Mouse (Mus musculus) liver, adult 2 months (tissue): Measurements from ENCODE around the gene R3hdm1. TPM values are rescaled to one million over a fixed set of nuclear protein-coding genes. Genes with fewer than 3 reads are reported as not detected.
A peak's percentile ranks its signal among the peaks of the same experiment; 100 is the strongest.

Source experiments
- DNase-seq: peaks from one replicate; pipeline ENCODE4 v3.0.0-alpha.2; 2011; ENCODE audit warnings: low read depth, low spot score; ENCODE audit errors: extremely low read depth
- H3K27ac ChIP-seq: fragments of 200-500 bp; replicated peaks from 2 replicates; pipeline ENCODE4 v1.5.1; 2012; ENCODE audit warnings: low read depth, mild to moderate bottlenecking, control low read depth, inconsistent platforms, low read length; ENCODE audit not compliant: insufficient read depth
- H3K27me3 ChIP-seq: fragments of 200-500 bp; 2 replicates; pipeline ENCODE4 v1.6.1; 2012; ENCODE audit warnings: mild to moderate bottlenecking, moderate library complexity, low read length, inconsistent platforms; ENCODE audit not compliant: control insufficient read depth, insufficient read depth
- H3K36me3 ChIP-seq: fragments of 200-500 bp; 2 replicates; pipeline ENCODE4 v1.6.1; 2012; ENCODE audit warnings: low read length, inconsistent platforms; ENCODE audit not compliant: control insufficient read depth, insufficient read depth
- H3K4me1 ChIP-seq: fragments of 200-500 bp; 2 replicates; pipeline ENCODE4 v1.6.1; 2011; ENCODE audit warnings: low read length; ENCODE audit not compliant: control insufficient read depth, insufficient read depth
- H3K4me3 ChIP-seq: fragments of 200-500 bp; 2 replicates; pipeline ENCODE4 v1.5.1; 2011; ENCODE audit warnings: low read depth, mild to moderate bottlenecking, control low read depth, low read length, moderate library complexity; ENCODE audit not compliant: insufficient read depth
- H3K79me2 ChIP-seq: fragments of 200-500 bp; 2 replicates; pipeline ENCODE4 v1.6.1; 2012; ENCODE audit warnings: inconsistent platforms, mild to moderate bottlenecking, low read length, moderate library complexity; ENCODE audit not compliant: control insufficient read depth, insufficient read depth
- H3K9ac ChIP-seq: fragments of 200-500 bp; 2 replicates; pipeline ENCODE4 v1.6.1; 2012; ENCODE audit warnings: low read depth, mild to moderate bottlenecking, control low read depth, inconsistent platforms, low read length
- CTCF ChIP-seq: fragments of 200-500 bp; IDR thresholded peaks from 2 replicates; pipeline ENCODE4 v1.5.1; 2011; ENCODE audit warnings: low read depth, low read length, control low read depth
- POLR2A ChIP-seq: fragments of 200-500 bp; IDR thresholded peaks from 2 replicates; pipeline ENCODE4 v1.6.1; 2011; ENCODE audit warnings: low read length, control low read depth; ENCODE audit not compliant: insufficient read depth; ENCODE audit errors: extremely low read depth
- WGBS: fragments of 180-500 bp; shearing (Covaris S2); methylation state at CpG from one replicate; pipeline ENCODE4 v1.1.7; 2018; 5-methylcytosine and 5-hydroxymethylcytosine counted together
- polyA plus RNA-seq: library from polyadenylated mRNA; depleted of rRNA; stranded (reverse); fragments of >200 nt; gene quantifications from 2 replicates; pipeline ENCODE4 v1.2.3, GENCODE M21; 2012
- total RNA-seq: library from RNA; depleted of rRNA; stranded (reverse); fragments of >200 nt; gene quantifications from 2 replicates; pipeline ENCODE4 v1.2.3, GENCODE M21; 2014

Gene R3hdm1
- total and polyA plus RNA-seq, 2 experiments: 13.1 to 16.8 TPM

DNA sequence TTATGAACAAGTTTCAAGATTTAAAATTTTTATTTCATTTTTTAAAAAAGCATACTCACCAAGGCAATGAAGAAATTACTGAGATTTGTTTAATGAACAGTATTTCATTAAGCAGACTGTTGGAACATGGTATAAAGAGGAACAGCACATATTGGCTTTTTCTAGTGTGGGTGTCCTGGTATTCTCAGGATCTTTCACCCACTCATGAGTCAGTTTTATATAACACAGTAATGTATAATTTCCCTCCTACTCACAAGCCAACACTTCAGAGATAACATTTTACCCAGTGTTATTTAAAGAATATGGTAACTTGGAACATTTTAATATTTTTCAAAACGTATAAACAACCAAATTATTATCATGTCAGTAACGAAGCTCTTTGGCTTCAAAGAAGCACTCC, 25.3 kb upstream of the R3hdm1 start:
- no peak overlapping the region for H3K4me3 ChIP-seq
- no peaks in the 10 kb centered on the region for H3K36me3 ChIP-seq
- no peak for DNase-seq
- no peak overlapping the region for H3K27ac ChIP-seq
- peaks cover 20% of the 10 kb centered on the region for H3K4me1 ChIP-seq
- WGBS: 89% methylated on average over 2 of the region's 2 CpGs
- H3K27me3 ChIP-seq: no peaks in the 10 kb centered on the region
- H3K79me2 ChIP-seq: no peaks in the 10 kb centered on the region; the same call in 1 of the 2 replicates
- H3K9ac ChIP-seq: no peak overlapping the region
- TF ChIP-seq CTCF (no peak), POLR2A (no peak)

GRCm38 (mm10) chr1:128078646-128079045, 24.5 kb upstream of the R3hdm1 start:
- Histone ChIP-seq H3K9ac (no peak overlapping the region), H3K4me3 (no peak overlapping the region), H3K27me3 (no peaks in the 10 kb centered on the region), H3K36me3 (no peaks in the 10 kb centered on the region), H3K79me2 (no peaks in the 10 kb centered on the region; the same call in 1 of the 2 replicates), H3K4me1 (peaks cover 23% of the 10 kb centered on the region), H3K27ac (no peak overlapping the region)
- peak; percentile 47 for DNase-seq
- WGBS: 88% methylated on average over 1 of the region's 1 CpGs
- no peak for TF ChIP-seq POLR2A
- no peak for TF ChIP-seq CTCF

DNA sequence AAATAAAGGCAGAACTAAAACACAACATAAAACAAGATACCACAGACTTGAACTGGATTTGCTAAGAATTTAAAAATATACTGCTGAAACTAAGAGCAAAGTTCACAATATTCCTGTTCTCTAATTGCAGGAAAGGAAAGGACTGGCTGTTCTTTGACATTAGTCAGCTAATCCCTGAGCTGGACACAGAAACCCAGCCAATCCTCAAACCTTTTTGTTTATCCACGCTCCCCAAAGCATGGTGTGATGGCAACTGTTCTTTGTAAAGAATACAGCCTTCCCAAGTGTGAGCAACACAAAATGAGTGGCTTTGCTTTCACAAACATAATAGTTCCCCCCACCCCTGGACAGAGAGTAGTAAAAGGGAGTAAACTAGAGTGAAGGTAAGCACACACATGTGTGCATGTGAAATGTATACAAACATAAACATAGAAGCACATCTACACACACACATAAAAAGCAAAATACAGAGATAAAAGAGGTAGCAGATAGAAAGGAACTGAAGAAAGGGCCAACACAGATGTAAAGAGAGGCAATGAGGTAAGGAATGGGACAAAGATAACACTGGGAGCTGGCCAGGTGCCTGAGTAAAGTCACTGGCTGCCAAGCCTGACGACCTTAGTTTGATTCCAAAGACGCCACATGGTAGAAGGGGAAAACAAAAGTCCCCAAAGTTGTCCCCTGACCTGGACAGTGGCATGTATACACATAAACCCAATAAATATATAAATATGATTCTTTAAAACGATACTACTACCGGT, 22.0 kb upstream of the R3hdm1 start:
- no peaks in the 10 kb centered on the region for H3K27me3 ChIP-seq
- H3K4me3 ChIP-seq: no peak overlapping the region
- peaks cover 18% of the 10 kb centered on the region for H3K4me1 ChIP-seq
- DNase-seq: peak; percentile 80
- WGBS: 25% methylated on average over 5 of the region's 5 CpGs
- no peaks in the 10 kb centered on the region; the same call in 1 of the 2 replicates for H3K79me2 ChIP-seq
- H3K9ac ChIP-seq: no peak overlapping the region
- no peak for TF ChIP-seq CTCF
- no peak for TF ChIP-seq POLR2A
- peak overlapping the region; percentile 79 for H3K27ac ChIP-seq
- H3K36me3 ChIP-seq: no peaks in the 10 kb centered on the region

- H3K27me3 ChIP-seq: no peaks in the 10 kb centered on the region
- WGBS: 87% methylated on average over 7 of the region's 7 CpGs
- no peaks in the 10 kb centered on the region for H3K36me3 ChIP-seq
- no peak overlapping the region for H3K9ac ChIP-seq
- no peak overlapping the region for H3K4me3 ChIP-seq
- no peak overlapping the region; the same call in 1 of the 2 replicates for H3K27ac ChIP-seq
- TF ChIP-seq POLR2A: no peak
- TF ChIP-seq CTCF: no peak
- peaks cover 18% of the 10 kb centered on the region for H3K4me1 ChIP-seq
- H3K79me2 ChIP-seq: no peaks in the 10 kb centered on the region; the same call in 1 of the 2 replicates
- DNase-seq: no peak
These were observed 21.2 kb upstream of the R3hdm1 start for GRCm38 (mm10) chr1:128081873-128082272.

DNA sequence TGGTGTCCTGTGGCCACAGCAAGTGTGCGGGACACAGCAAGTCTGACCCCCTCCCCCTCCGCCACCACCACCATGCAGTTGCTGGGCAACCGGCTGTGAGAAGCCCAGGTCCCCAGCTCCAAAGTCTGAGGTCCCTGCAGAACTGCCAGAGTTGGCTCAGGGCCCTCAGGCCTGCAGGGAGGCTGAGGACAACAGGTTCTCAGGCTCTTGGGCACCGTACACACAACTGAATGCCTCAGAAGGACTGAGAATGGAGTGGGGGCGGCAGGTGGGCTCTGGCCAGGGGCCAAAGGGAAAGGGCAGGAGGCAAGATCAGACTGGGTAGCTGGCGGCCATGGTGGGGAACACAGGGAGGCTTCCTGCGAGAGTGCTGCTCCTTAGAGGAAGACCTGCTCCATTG, 20.3 kb upstream of the R3hdm1 start:
- H3K27ac ChIP-seq: peak overlapping the region; percentile 68
- peaks cover 18% of the 10 kb centered on the region for H3K4me1 ChIP-seq
- TF ChIP-seq CTCF: no peak
- no peak for TF ChIP-seq POLR2A
- peak overlapping the region; percentile 46; the same call in 1 of the 2 replicates for H3K9ac ChIP-seq
- H3K27me3 ChIP-seq: no peaks in the 10 kb centered on the region
- DNase-seq: peak; percentile 75
- no peaks in the 10 kb centered on the region for H3K79me2 ChIP-seq
- H3K36me3 ChIP-seq: no peaks in the 10 kb centered on the region
- H3K4me3 ChIP-seq: no peak overlapping the region
- WGBS: 44% methylated on average over 7 of the region's 7 CpGs

- H3K79me2 ChIP-seq: no peaks in the 10 kb centered on the region
- no peak for DNase-seq
- no peaks in the 10 kb centered on the region for H3K27me3 ChIP-seq
- H3K36me3 ChIP-seq: no peaks in the 10 kb centered on the region
- no peak overlapping the region for H3K27ac ChIP-seq
- no peak overlapping the region for H3K4me3 ChIP-seq
- H3K9ac ChIP-seq: no peak overlapping the region
- TF ChIP-seq POLR2A: no peak
- no peak for TF ChIP-seq CTCF
- no peaks in the 10 kb centered on the region; the same call in 1 of the 2 replicates for H3K4me1 ChIP-seq
- 93% methylated on average over 1 of the region's 2 CpGs for WGBS
These were observed 8.4 kb upstream of the R3hdm1 start for GRCm38 (mm10) chr1:128094686-128095085.
